Mouse (Mus musculus) bone marrow, adult 2 months (tissue): ENCODE results near the gene Sdc1.

Experiments used
- CTCF ChIP-seq: fragments of 200-500 bp; IDR thresholded peaks from 2 replicates; pipeline ENCODE4 v1.5.1; 2011; ENCODE audit warnings: low read length, control low read depth; ENCODE audit not compliant: control insufficient read depth, insufficient read depth
- POLR2A ChIP-seq: fragments of 200-500 bp; IDR thresholded peaks from 2 replicates; pipeline ENCODE4 v1.6.1; 2011; ENCODE audit warnings: low read depth, mild to moderate bottlenecking, control low read depth, low read length, borderline replicate concordance; ENCODE audit not compliant: control insufficient read depth

DNA sequence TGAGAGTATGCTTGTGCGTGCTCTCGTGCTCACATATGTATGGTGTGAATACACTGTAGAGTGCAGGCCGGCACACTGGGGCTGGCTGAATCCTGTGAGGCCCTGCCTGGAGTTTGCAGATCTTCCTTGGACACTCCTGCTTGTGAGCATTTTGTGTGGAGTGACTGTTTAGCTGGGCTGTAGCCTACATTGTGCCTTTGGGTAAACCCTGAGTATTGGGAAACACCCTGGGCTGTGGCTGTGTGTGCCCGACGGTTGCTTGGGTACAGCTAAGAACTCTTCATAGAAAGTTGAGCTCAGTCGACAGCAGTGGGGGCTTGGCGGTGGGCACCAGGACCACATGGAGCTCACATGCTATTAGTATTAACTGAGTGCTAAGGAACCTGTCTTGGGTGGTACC is 5.1 kb downstream of the Sdc1 start:
- no peak for TF ChIP-seq CTCF
- TF ChIP-seq POLR2A, result no peak
